Mouse (Mus musculus) adrenal gland, postnatal 4 days (tissue): Measurements from ENCODE around the gene Tlx2. TPM values are rescaled to one million over a fixed set of nuclear protein-coding genes. Genes with fewer than 3 reads are reported as not detected.

ENCODE experiments used
- DNase-seq, 2 experiments: peaks; one replicate each; pipeline ENCODE4 v3.0.0; 2021 to 2022; ENCODE audit warnings: low spot score in 2 of 2, mixed read lengths in 2 of 2
- long read RNA-seq, 2 experiments: library from polyadenylated mRNA; stranded (forward); transcript quantifications; one replicate each; pipeline ENCODE4 v2.0.0; 2021
- total RNA-seq, 2 experiments: library from RNA; stranded (reverse); gene quantifications; 2 replicates each; pipeline ENCODE4 v1.2.3; 2021

The Tlx2 gene
- 10 to 100 TPM; 24.0 to 30.0 TPM for total RNA-seq
- long read RNA-seq, experiment 1, transcript Tlx2-201 (3 exons, 1,236 nt) = major isoform, 38 of 46 reads
- long read RNA-seq, experiment 1, partial matches to known transcripts = 1 of 46 reads
- long read RNA-seq, experiment 1, other reads (novel, unspliced or antisense) = 5 of 46 reads
- long read RNA-seq, experiment 2, transcript Tlx2-202 (2 exons, 1,514 nt) = minor isoform, 13 of 86 reads
- long read RNA-seq, experiment 2, transcript Tlx2-201 (3 exons, 1,236 nt) = major isoform, 59 of 86 reads
- long read RNA-seq, experiment 2, partial matches to known transcripts = 3 of 86 reads
- long read RNA-seq, experiment 2, other reads (novel, unspliced or antisense) = 11 of 86 reads

DNA sequence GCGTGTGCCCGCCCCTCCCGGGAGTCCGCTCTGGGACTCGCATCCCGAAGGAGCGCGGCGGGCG is at the start of gene Tlx2:
Gene Tlx2, minus strand, starts transcription at position 47 of the 64 bp plus-strand sequence.
- no peak for DNase-seq

DNA sequence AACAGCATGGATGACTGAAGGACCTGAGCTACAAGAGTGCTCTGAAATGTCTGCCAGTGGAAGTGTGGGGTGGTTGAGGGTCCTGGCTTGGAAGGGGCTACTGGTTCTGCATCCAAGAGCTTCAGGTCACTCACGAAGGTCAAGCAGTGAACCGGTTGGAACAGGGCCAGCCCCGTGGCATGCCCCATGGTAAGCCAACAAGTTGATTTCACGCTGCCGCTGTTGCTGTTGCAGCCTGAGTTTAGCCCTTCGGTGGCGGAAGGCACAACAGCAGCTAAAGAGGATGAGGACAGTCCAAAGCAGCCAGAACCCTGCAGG is 49.6 kb upstream of the Tlx2 start:
- no peak for DNase-seq

DNA sequence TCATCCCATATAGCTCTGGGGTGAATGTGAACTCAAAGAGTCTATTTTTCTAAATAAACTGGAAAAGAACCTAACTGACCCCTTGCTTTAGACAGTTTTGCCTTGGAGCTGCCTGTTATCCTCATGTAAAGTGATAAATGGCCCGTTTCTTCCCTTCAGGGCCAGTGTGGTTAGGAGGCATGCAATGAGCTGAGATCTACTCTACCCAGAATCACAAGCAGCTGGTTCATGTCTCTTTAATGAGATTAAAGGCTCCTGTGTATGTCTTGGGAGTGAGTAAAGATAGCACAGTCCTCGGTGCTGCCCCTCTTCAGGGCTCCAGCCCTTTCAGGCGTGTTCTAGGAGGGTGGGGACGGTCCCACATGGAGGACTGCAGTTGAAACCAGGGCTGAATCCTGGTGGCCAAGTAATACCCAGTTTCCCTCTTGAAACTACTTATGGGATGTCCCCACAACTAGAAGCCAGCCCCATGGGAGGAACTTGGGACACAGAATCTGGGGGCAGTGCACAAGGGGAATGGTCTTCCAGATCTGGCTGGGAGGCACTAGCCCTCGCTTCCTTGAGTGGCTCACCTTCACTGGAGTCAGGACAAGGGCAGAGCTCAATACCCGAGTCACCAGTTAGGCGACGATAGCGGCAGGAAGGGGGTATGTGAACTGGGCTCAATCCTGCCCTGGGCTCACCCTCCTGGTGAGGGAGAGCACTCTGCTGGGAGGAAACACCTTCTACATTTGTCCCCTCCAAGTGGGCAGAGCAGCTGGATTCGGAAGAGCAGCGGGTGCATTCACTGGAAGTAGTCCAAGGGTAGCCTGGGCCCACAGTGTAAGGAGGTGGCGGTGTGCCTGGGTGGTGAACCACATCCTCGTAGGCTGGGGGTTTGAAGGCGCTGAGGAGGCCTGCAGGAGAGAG is 49.0 kb upstream of the Tlx2 start:
- DNase-seq = no peak

DNA sequence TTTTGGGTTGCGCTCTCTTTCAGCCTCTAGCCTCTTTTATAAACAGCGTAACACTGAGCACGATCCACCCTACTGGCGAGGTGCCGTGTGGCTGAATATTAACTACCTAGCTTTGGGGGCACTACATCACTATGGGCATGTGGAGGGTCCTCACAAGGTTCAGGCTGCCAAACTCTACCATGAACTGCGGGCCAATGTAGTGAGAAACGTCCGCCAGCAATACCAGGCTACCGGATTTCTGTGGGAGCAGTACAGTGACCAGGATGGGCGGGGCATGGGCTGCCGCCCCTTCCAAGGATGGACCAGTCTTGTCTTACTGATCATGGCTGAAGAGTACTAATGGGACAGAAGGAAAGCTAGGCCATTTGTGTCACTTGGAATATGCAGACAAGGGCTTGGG is 48.3 kb upstream of the Tlx2 start:
- no peak for DNase-seq

DNA sequence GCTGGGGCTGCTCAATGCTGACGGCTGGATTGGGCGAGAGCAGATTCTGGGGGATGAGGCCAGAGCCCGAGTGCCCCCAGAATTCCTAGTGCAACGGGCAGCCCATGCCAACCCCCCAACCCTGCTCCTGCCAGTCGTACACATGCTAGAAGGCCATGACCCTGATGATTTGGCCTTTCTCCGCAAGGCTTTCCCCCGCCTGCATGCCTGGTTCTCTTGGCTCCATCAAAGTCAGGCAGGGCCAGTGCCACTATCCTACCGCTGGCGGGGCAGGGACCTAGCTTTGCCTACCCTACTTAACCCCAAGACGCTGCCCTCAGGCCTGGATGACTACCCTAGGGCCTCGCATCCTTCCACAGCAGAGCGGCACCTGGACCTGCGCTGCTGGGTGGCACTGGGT is 47.5 kb upstream of the Tlx2 start:
- DNase-seq = no peak

DNA sequence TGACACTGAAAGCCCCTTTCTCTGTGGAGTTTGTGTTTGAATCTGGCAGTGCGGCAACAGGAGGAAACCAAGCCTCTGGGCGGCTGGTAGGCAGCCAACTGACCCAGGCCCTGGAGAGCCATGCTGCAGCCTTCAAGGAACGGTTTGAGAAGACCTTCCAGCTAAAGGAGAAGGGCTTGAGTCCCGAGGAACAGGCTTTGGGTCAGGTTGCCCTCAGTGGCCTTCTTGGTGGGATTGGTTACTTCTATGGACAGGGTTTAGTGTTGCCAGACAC is 47.0 kb upstream of the Tlx2 start:
- no peak for DNase-seq

DNA sequence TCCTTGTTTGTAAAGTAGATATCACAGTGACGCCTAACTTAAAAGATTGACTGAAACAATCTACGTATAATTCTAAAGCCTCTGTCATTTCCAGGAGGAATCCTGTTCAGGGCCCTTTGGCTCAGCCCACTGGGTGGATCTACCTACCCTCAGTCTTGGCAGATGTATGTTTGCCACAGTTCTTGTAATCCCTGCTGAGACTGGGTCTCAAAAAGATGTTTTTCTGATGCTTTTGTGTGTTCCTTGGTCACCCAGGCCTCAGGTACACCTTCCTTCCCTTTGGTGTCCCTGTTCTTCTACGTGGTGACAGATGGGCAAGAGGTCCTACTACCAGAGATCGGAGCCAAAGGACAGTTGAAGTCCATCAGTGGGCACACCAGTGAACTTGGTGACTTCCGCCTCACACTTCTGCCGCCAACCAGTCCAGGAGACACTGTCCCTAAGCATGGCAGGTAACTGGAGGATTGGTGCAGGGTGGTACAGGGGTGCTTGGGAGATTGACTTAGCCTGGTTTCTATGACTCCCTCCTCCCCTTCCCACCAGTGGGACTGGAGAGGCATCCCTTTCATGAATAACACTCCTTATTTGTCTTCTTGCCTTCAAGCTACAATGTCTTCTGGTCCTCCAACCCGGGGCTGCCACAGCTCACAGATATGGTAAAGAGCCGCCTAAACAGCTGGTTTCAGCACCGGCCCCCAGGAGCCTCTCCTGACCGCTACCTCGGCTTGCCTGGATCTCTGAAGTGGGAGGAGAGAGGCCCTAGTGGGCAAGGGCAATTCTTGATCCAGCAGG is 46.5 kb upstream of the Tlx2 start:
- no peak for DNase-seq

DNA sequence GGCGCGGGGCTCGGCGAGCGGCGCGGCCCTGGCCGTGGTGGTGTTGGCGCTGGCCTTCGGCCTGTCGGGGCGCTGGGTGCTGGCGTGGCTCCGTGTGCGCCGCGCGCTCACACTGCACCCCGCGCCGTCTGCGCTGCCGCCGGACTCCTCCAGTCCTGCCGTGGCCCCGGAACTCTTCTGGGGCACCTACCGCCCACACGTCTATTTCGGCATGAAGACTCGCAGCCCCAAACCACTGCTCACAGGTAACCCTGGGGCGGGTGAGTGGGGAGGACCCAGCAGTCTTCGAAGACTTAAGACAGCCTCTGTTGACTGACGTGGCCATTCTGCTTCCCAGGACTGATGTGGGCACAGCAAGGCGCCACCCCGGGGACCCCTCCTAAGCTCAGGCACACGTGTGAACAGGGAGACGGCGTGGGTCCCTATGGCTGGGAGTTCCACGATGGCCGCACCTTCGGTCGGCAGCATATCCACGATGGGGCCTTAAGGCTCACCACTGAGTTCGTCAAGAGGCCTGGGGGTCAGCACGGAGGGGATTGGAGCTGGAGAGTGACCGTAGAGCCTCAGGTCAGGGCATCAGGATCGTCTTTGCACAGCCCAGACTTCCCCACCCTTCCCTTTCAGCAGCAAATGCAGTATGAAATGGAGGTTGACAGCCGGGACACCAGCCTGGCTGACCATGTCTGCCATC is 45.7 kb upstream of the Tlx2 start:
- no peak for DNase-seq

DNA sequence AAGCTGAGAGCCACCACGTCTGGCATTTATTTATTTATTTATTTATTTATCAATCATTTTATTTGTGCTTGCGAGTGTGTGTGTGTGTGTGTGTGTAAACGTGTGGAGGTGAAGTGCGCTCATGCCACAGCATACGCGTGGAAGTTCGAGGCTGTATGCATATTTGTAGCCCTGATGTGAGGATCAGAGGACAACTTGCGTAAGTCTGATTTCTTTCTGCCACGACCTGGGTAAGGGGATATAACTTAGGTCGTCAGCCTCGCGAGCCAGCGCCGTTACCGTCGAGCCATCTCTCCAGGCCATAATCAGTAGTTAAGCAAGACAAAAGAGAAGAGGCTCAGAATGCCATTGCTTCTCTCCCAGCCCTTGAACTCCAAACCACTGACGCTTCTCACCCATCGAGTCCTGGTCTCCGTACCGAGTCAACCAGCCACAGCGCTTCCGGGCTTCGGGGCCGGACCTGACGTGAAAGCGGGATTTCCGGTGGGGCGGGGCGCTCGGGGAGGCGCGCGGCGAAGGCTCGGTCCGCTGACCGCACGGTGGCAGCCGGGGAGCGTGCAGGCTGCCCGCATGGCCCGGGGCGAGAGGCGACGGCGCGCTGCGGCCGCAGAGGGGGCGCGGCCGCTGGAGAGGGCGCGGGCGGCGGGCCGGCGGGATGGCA is 45.0 kb upstream of the Tlx2 start, which contains the start of gene Mogs:
Gene Mogs, plus strand, starts transcription at position 486 of the 661 bp plus-strand sequence.
- peak; percentile 89 to 93 for DNase-seq

DNA sequence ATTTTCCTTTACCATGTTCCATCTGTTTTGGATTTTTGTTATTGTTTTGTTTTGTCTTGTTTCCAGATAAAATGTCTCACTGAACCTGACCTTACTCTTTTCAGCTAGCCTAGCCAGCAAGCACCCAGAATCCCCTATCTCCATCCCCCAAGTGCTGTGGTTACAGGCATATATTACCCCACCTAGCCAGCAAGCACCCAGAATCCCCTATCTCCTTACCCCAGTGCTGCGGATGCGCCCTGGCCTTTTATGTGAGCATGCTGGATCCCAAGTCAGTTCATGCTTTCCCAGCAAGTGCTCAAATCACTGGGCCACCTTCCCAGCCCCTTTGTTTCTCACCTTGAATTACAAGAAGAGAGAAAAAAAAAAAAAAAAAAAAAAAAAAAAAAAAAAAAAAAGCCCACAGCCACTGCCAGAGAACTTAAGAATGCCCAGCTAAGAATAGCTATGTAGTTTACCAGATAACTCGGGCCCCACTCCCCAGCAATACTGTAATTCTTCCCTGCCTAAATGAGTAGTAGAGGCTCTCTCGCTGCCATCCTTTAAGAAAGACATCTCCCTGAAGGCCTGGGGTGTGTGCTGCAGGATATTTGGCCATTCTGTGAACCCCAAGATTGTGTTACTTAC is 41.5 kb upstream of the Tlx2 start:
- DNase-seq = no peak

DNA sequence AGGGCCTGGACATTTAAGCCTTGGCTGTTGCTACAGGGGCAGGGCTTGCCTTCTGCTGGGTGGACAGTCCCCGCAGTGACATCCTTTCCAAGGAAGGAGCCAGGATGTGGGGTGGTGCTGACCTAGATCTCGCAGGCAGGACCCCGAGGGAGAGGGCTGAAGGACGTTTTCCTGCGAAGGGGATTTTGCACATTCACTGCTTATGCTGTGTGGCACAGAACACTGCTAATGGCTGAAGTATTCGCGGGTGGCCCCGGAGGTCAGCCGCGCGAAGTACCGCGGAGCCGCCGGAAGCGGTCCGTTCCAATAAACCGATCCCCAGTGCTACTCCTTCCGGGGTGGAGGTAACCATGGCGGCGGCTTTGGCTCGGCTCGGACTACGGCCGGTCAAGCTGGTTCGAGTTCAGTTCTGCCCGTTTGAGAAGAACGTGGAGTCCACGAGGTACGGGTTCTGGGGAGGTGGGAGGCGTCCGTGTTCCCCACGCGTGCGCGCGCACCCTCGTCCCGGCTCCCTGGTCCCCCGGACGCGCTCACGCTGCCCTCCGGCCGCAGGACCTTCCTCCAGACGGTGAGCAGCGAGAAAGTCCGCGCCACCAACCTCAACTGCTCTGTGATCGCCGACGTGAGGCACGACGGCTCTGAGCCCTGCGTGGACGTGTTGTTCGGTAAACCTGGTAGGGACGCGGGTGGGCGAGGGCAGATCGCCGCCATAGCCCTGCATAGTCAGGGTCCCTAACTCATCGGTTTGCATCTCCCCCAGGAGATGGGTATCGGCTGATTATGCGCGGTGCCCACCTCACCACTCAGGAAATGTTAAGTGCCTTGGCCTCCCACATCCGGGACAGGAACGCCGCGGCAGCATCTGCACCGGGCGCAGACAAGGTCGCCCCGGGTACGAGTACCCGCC is 38.9 kb upstream of the Tlx2 start, which contains the start of gene Mrpl53:
Gene Mrpl53, plus strand, starts transcription at position 279 of the 907 bp plus-strand sequence.
- DNase-seq = peak; percentile 66 to 73

DNA sequence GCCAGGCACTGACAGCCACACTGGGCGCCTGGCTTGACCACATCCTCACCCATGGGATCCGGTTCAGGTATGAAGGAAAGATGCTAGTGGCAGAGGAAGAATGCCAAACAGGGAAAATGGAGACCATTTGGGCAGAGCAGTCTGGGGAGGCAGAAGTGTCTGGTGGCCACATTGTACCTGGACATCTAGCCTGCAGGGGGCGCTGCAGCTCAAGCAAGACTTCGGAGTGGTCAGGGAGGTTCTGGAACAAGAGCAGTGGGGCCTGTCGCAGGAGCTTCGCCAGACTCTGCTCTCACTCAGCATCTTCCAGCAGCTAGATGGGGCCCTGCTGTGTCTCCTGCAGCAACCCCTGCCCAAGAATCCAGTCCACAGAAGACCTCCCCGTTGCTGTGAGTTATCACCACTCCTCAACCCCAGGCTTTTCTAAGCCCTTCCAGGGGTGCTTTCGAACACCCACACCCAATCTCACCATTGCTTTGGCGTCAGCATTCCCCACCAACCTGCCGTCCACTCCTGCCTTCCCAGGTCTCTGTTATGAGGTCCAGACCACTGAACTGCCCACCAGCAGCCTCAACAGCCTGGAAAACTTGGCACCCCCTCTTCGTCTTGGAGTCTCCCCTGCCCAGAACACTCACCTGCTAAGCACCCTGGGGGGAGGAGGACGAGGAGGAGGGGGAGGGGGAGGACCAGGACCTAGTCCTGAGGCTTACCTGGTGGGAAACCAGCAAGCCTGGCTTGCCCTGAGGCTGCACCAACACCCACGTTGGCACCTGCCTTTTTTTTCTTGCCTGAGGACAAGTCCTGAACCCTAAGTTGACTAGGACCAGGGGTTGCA is 37.7 kb upstream of the Tlx2 start:
- peak; percentile 66 to 81 for DNase-seq

DNA sequence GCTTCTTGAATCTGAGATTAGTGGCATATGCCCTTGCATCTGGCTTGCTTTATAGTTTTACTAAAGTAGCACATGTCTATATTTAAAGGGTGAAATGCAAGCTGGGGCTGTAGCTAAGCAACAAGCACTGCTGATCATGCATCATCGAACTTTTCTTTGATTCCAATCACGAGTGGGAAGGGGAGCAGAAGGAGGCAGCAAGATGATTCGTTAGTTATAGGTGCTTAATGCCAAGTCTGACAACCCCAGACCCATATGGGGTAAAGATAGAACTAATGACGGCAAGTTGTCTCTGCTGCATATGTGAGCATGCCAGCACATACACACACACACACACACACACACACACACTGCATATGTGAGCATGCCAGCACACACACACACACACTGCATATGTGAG is 34.1 kb upstream of the Tlx2 start:
- no peak for DNase-seq

DNA sequence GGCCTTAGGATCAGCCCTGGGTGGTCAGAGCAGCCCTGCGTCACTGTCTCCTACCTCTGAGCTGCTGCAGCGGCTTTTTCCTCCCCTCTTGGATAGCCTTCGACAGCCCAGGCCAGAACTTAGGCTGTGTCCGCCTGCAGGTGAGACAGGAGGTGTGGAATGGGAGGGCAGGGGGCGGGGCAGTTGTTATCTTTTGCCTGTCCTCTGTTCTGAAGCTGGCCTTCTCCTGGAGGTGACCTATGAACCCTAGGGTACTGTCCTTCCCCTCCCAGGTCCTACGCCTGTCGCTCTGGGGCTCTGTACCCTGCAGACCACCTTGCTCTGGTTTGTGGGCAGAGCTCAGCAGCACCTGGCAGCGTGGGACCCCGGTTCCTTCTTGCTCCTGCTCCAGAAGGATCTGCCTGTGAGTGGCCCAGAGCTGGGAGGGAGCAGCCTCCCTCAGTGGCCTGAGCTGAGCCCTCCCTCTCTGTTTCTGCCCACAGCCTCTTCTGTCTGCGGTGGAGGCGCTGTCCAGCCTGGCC is 33.1 kb upstream of the Tlx2 start:
- no peak for DNase-seq

DNA sequence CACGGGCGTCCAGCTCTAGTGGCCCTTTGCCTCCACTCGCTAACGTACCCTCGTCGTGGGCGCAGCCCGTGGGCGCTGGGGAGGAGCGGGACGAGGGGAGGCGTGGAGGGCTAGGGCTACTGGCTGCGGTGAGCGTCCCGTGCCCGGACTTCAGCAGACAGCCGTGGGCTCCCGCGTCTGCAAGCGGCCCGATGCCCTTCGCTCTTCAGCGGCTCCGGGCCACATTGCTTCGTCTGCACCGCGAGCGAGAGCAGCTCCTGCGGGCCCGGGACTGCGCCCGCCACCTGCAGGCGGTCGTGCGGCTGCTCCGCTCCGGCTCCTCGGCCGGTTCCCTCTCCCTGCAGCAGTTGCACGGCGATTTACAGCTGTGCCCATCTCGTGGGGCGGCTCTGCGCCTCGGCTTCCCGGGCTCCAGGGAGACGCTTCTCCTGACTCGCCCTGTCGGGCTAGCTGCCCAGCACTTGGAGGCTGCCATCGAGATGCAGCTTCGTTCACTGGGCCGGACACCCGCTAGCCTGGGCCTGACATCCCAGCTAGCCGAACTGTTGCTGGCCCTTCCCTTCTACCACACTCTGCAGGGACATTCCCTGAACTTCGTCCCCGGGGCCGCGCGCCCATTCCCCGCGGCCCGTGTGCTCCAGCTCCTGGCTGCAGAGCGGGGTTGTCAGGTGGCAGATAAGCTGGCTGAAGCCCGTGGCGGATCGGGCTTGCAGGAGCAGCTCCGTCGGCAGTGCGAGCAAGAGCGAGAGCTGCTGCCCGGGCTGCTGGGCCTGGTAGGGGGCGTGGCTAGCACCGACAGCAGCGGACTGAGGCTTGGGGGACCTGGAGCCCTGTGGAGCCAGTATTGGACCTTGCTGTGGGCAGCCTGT is 31.8 kb upstream of the Tlx2 start:
- DNase-seq = no peak

DNA sequence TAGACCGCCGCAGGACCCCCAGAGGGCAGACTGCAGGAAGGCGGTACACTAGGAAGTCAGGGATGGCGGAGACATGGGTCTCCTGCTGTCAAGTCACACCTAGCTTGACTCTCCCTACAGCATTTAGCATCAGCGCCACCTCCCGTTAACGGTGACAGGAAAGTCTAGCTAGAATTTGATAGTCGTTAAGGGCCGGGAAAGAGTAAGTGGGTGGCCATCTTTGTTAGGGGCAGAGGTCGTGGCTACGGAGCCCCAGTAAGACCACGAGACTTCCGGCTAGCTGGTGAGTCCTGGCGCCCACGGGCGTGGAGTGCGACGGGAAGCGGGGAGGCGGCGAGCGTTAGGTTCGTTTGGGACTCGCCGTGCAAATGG is 31.2 kb upstream of the Tlx2 start, which contains the start of the genes Ccdc142 and Gm42688:
Gene Ccdc142, plus strand, starts transcription at position 286 of the 372 bp plus-strand sequence.
Gene Gm42688, plus strand, starts transcription at position 302 of the 372 bp plus-strand sequence.
- peak; percentile 56 to 81 for DNase-seq

DNA sequence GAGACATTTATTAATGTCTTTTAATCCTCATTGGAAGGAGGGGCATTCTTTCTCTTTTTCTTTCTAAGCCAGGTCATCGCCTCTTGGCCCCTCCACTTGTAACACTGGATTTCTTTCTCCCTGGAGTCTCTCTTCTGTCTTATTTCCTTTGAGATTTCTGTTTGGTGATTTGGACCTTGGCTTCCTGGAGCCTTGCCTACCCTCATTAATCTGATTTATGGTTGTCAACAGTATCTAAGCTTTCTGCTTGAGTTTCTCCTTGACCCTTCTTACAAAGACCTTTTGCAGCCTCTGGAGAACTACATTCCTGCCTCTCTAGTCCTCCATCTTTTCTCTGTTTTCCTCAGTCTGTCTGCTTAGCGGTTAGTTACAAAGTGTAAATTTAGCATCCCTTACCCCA is 28.3 kb upstream of the Tlx2 start:
- no peak for DNase-seq

DNA sequence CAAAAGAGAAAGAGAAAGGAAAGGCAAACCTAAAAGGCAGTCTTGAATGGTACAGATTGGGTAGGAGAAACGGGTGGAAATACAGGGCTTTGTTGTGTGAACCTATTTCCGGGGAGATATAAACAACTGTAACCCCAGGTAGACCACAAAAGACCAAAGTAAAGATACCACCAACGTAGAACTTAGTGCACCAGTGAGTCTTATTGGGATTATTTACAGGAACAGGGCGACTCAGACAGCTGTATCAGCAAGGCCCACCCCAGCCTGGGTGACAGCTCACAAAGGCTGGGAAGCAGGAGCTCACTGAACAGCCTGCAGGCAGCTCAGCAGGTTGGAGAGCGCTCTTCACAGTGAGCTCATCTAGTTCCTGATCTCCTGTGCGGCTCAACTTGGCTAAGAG is 25.9 kb upstream of the Tlx2 start:
- no peak for DNase-seq
